Mouse (Mus musculus): ENCODE data around the gene 2510009E07Rik. TPM values are rescaled to one million over a fixed set of nuclear protein-coding genes. Genes with fewer than 3 reads are reported as not detected.

2510009E07Rik gene
- 1 to 10 TPM; 1.8 to 5.8 TPM for total RNA-seq (2023)

GRCm38 (mm10) chr16:21694463-21695241 is at the start of gene 2510009E07Rik:
Gene 2510009E07Rik, minus strand, starts transcription at chr16:21694665.

Other genes starting within 250 kb of the 2510009E07Rik start
- gene Ehhadh, start 93.1 kb upstream of the 2510009E07Rik start, total RNA-seq (2023) = under 1 TPM; 0.33 to 0.38 TPM
- gene Map3k13, start 99.7 kb upstream of the 2510009E07Rik start, total RNA-seq (2023) = under 1 TPM in 1 of 2 experiments, not detected in 1; 0.07 TPM

Measured in neutrophil, adult 59 days (primary cell).